Mouse (Mus musculus): ENCODE measurements around the gene 4930412O13Rik. TPM values are rescaled to one million over a fixed set of nuclear protein-coding genes. Genes with fewer than 3 reads are reported as not detected.

Gene 4930412O13Rik
- total RNA-seq, 2 experiments from 2014 or later = not detected

DNA sequence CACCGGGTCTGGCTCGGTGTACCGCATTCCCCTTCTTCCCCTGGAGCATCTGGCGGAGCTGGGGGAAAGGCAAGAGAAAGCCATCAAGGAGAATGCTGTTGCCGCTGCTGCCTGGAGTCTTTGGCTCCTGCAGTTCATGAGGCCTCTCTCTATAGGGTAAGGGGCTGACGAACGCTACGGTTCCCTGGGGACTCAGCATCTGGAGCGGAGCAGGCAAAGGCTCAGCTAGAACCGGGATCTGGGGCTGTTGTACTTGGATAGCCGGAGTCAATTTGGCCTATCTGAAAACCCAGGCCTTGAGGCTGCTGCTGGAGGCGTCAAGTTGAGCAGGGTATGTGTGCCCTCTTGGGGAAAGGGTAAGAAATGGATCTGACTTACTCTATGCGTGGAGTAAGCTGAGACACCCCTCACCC is 565 bp downstream of the 4930412O13Rik start:
- no peak for DNase-seq

DNA sequence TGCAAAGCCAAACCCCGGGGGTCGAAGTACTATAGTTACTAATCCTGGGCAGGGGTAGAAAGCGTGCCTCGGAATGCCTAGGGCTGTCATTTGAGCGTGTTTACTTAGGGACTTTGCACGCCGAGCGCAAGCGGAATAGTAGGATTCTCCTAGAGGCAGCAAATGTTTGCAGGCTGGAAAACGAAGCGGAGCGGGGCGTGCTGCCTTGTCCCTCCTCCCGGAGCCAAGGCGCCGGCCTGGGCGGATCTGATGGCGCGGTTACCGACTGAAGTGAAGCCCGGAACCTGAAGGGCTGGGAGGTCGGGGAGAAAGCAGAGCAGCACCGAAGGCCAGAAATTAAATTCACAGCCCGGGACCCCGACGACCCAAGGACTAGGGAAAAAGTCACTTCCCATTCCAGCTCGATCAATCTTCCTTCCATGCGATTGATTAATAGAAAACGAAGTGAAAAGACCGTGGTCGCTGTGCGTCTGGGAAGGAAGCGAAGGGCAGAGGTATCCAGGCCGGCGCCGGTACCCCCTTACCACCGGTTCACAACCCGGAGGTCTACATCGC is 1.4 kb downstream of the 4930412O13Rik start:
- peak in 1 of 2 experiments; percentile 28 for DNase-seq

DNA sequence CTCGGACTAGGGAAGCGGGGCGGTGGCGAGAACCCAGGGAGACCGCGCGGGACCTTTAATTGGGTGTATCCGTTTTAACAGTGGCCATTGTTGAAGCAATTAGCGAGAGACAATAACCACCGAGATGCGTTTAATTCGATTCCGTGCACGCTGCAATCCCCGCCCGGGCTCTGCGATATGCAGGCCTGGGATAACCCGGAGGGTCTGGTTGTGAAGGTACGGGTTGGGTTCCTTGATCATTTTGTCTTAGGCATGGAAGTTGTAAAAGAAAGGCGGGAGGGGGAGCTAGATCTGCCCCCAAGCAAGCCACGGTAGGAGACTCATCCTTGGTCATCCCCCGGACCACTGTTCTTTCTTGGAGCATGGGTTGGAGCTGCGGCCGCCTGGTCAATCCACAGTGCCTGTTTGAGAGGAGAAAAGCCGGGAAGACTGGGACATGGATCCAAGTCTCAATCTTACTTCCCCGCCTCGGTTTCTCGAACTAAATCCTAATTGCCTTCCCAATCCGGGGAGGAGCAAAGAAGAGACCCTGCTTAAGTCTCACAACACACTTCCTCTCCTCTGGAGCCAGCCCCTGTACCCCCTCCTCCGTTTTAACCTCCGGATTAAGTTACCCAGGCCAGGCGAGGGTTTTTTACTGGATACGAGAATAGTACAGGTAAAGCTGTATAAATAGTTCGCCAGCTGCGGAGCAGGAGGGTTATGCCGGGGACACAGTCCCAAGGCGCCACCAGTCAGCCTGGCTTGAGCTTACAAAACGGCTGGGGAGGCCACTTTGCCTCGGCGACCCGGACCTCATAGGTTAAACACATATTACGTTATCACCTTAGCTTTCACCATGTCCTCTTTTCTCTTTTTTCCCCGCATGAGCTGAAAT is 2.1 kb downstream of the 4930412O13Rik start:
- DNase-seq = peak in 1 of 2 experiments; percentile 62

DNA sequence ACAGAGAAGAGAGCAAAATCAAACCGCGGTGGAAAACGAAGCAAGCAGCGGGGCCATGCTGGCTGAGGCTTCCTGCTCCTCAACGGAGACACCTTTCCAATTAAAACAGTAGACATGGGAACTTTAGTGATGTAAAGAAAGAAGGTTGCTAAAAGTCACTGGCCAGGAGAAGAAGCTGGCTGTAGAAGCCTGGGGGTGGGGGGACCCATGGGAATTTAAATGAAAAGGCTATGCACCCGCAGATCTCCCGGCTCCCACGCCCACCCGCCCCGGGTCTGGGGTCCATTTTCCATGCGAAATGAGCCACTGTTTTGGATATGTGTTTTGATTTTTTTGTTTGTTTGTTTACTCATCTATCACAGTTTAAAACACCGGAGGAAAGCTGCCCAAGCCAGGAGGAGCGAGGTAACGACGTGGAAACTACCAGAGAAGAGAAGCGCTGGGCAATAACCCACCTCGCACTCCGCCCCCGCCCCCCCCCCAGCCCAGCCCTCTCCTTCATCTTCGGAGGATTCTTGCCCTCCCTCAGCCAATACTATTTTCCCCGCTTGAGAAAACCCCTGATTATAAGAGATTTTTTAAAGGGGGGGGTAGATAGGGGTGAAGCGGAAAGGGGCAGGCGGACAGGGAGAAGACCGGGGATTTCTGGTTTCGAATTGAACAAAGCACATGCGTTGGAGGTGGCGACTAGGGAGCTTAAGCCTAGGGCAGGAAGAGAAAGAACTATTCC is 2.9 kb downstream of the 4930412O13Rik start:
- no peak for DNase-seq

- no peak for DNase-seq
Measured at GRCm38 (mm10) chr2:9884533-9885216, 3.6 kb downstream of the 4930412O13Rik start.

- DNase-seq = no peak
Measured at GRCm38 (mm10) chr2:9885217-9885770, 4.2 kb downstream of the 4930412O13Rik start.

- DNase-seq = no peak
Measured at GRCm38 (mm10) chr2:9886031-9886430, 5.0 kb downstream of the 4930412O13Rik start.

- no peak for DNase-seq
Measured at GRCm38 (mm10) chr2:9886921-9887610, 6.0 kb downstream of the 4930412O13Rik start.

DNA sequence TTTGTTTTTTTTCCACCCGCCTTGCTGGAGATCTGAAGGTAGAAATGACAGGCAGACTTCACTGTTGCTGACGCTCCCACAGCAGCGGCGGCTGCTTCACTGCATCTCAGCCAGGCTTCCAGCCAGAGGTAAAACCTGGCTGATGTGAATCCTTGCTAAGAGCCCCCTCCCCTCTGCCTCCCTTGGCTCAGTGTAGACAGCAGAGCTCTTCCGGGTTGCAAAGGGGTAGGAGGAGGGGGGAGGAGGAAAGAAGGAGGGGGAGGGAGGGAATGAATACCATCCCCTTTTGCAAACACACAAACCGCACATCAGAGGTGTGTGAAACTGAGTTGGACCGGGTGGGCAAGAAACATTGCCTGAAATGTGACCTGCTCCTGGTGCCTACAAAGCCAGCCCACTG is 6.6 kb downstream of the 4930412O13Rik start:
- DNase-seq = no peak

DNA sequence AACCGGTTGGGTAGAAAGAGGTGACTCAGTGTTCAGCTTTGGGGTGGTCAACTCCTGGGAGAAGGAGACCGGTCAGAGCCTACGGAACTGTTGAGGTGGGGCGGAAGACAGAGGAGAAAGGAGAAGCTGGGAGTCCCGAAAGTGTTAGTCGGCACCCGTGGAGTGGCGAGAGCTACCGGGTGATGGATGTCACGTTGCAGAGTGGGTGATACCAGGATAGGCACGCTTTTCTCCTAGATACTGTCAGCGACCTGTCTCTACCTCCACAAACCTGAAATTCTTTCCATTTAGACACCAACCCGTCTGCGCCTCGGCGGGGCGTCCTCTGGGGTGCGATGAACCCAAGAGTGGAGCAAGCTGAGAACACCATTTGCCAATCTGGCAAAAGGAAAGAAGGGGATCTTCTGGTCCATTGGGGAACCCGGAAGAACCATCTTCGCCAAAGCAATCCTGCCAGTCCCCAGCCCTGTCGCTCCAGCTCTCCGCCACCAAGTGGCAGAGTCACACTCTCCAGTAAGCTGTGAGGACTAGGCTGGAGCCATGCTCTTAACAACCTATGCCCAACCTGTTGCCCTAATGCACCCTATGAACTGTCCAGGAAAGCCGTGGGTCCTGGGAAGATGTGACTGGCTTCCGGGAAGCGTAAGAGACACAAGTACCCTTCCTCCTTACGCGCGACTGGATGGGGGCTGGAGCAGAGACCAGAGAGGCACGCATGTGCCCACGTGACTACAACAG is 8.0 kb downstream of the 4930412O13Rik start, which contains the start of gene 9230102O04Rik:
Gene 9230102O04Rik (minus strand): TSS at position 628 of the 738 bp plus-strand sequence.
- peak in 1 of 2 experiments; percentile 37 for DNase-seq

- DNase-seq = no peak
Measured at GRCm38 (mm10) chr2:9889651-9890183, 8.7 kb downstream of the 4930412O13Rik start, which contains the start of gene Gata3. Gene Gata3 (minus strand): TSS chr2:9890034.

GRCm38 (mm10) chr2:9890251-9890650 is 9.2 kb downstream of the 4930412O13Rik start:
- no peak for DNase-seq

DNA sequence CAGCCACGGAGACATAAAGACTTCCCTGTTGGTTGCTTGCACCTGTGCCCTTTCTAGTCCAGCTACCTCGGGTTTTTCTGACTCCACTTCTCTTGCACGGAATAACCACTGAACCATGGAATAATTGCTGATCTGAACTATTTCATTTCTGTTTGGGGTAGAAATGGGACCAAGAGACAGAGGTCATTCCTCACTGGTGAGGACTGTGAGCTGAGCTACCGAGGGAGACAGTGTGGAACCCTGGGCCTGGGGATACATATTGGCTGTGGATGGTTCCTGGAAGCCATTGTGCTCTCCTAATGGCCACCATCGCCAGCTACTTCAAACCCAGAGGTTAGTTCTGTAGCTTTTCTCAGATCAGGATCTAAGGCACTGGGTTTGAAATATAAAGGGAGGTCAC is 9.9 kb downstream of the 4930412O13Rik start:
- no peak for DNase-seq

GRCm38 (mm10) chr2:9892541-9892940 is 11.5 kb downstream of the 4930412O13Rik start:
- DNase-seq = no peak

GRCm38 (mm10) chr2:9893272-9893953 is 12.4 kb downstream of the 4930412O13Rik start:
- no peak for DNase-seq

DNA sequence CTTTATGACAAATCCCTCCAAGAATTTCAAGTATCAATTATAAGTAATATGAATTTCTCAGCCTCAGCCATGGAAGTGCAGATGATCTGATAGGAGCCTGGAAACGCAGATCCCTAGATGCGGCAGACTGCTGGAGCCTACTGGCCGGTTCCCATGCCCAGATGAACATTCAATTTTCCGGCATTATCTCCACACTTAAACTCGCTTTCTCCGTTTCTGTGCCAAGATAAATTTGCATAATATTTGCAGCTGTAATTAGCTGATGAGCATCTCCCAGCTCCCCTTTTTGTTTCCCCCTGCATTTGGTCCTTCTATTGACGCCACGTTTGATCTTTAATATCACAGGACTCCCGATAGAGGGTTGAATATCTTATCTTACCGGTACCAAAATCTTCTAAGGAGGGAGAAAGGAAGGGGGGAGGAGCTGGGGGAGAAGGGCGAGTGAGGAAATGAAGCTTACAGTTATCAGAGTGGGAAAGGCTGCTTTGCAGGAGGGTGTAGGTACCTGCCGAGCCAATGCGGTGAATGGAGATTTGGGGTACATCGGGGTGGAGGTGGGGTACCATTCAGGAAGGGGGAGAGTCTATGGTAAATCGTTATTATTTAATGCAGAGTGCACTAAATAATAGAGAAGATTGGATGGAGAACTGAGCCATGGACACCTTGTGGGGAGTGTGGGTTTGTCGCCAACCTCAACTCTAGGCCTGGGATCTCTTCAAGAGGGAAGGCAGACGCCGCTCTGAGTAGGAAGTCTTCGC is 14.0 kb downstream of the 4930412O13Rik start:
- DNase-seq = no peak

- no peak for DNase-seq
Measured at GRCm38 (mm10) chr2:9896097-9896770, 15.2 kb downstream of the 4930412O13Rik start.

- DNase-seq = no peak
Measured at GRCm38 (mm10) chr2:9897846-9898245, 16.8 kb downstream of the 4930412O13Rik start.
